ENCODE assay signal across 7 mouse cellular contexts in the genomic region with DNA sequence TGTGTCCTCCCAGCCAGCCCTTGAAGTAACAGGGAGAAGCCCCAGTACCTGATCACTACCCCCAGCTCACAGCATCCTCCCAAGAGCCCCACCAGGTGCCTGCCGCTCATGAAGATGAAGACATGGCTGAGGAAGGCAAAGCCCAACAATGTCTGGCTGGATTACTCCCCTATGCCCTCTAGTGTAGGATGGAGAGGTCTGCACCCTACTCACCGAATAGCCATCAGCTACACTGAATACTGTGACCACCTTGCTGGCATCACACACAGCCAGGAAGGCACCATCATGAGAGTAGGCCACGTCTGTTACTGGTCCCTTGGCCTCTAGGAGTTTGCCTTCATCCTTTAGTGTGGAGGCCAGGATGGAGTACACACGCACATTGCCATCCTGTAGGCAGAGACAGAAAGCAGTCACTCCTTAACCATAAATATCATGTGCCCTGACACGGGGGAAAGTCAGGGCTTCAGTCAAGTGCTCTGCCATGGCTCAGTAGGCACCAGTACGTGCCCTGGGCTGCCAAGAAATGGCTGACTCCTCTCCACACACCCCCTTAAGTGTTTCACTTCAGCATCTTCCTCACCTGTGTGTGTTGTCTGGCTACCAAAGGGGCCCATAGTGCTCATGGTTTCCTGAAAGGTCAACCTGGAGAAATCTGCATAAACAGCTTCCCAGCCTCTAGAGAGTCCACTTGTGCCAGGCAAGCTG. TPM values are rescaled to one million over a fixed set of nuclear protein-coding genes. Genes with fewer than 3 reads are reported as not detected.
DNase-seq lines count a peak whose midpoint lies in the region; ATAC-seq lines count a peak whose summit lies in the region.

No protein-coding gene starts in this region.

- H3K27ac ChIP-seq in midbrain, embryonic 11.5 days (ENCODE audit: low read depth, low read length), result no peak overlapping the region
- H3K27ac ChIP-seq in midbrain, embryonic 10.5 days (replicated peaks), result no peak overlapping the region
- H3K27ac ChIP-seq in forebrain, embryonic 14.5 days (ENCODE audit: low read depth, low read length), result no peak overlapping the region
- H3K27ac ChIP-seq in heart, embryonic 12.5 days (ENCODE audit: poor library complexity, severe bottlenecking), result no peak overlapping the region

- H3K4me3 ChIP-seq in midbrain, embryonic 11.5 days (ENCODE audit: low read depth, low read length), result no peak overlapping the region
- no peak overlapping the region for H3K4me3 ChIP-seq in midbrain, embryonic 10.5 days
- no peak overlapping the region for H3K4me3 ChIP-seq in forebrain, embryonic 14.5 days (ENCODE audit: low read depth, low read length)
- peak overlapping the region; percentile 3 for H3K4me3 ChIP-seq in megakaryocyte, embryonic 14.5 days (replicated peaks)
- no peak overlapping the region for H3K4me3 ChIP-seq in heart, embryonic 12.5 days

- no peak for ATAC-seq in midbrain, embryonic 11.5 days (ENCODE audit: low FRiP score)
- ATAC-seq in forebrain, embryonic 14.5 days, result peak; percentile 52; the same call in 1 of the 2 replicates
- no peak for ATAC-seq in heart, embryonic 12.5 days (ENCODE audit: insufficient number of reproducible peaks, low FRiP score)

- no peak overlapping the region for H3K9ac ChIP-seq in midbrain, embryonic 11.5 days (ENCODE audit: low read length)
- H3K9ac ChIP-seq in forebrain, embryonic 14.5 days (ENCODE audit: low read length), result no peak overlapping the region
- H3K9ac ChIP-seq in heart, embryonic 12.5 days, result no peak overlapping the region

- no peaks in the 10 kb centered on the region for H3K4me1 ChIP-seq in midbrain, embryonic 11.5 days (ENCODE audit: control insufficient read depth, insufficient read depth, low read length)
- no peaks in the 10 kb centered on the region for H3K4me1 ChIP-seq in midbrain, embryonic 10.5 days
- no peaks in the 10 kb centered on the region for H3K4me1 ChIP-seq in forebrain, embryonic 14.5 days (ENCODE audit: control insufficient read depth, insufficient read depth, low read length)
- H3K4me1 ChIP-seq in megakaryocyte, embryonic 14.5 days, result 0 out of 2 replicates have a peak, but pooled peaks cover 7% of the 10 kb centered on the region
- H3K4me1 ChIP-seq in heart, embryonic 12.5 days (replicated peaks), result 0 out of 2 replicates have a peak, but pooled peaks cover 2% of the 10 kb centered on the region

- H3K9me3 ChIP-seq in midbrain, embryonic 11.5 days (ENCODE audit: control insufficient read depth, low read length), result no peaks in the 10 kb centered on the region
- H3K9me3 ChIP-seq in midbrain, embryonic 10.5 days (replicated peaks), result no peaks in the 10 kb centered on the region
- H3K9me3 ChIP-seq in forebrain, embryonic 14.5 days (replicated peaks; ENCODE audit: control insufficient read depth, low read length), result no peaks in the 10 kb centered on the region
- no peaks in the 10 kb centered on the region for H3K9me3 ChIP-seq in megakaryocyte, embryonic 14.5 days
- H3K9me3 ChIP-seq in heart, embryonic 12.5 days (replicated peaks), result no peaks in the 10 kb centered on the region

- peaks cover 27% of the 10 kb centered on the region; the same call in 1 of the 2 replicates for H3K36me3 ChIP-seq in midbrain, embryonic 11.5 days (ENCODE audit: control insufficient read depth, insufficient read depth, low read length)
- H3K36me3 ChIP-seq in midbrain, embryonic 10.5 days, result peaks cover 98% of the 10 kb centered on the region
- peaks cover 90% of the 10 kb centered on the region for H3K36me3 ChIP-seq in forebrain, embryonic 14.5 days (ENCODE audit: control insufficient read depth, insufficient read depth, low read length)
- peaks cover 100% of the 10 kb centered on the region for H3K36me3 ChIP-seq in megakaryocyte, embryonic 14.5 days (replicated peaks; ENCODE audit: low read length)
- peaks cover 98% of the 10 kb centered on the region for H3K36me3 ChIP-seq in heart, embryonic 12.5 days

- WGBS in midbrain, embryonic 11.5 days, result 83% methylated on average over 6 of the region's 6 CpGs
- WGBS in midbrain, embryonic 10.5 days, result 83% methylated on average over 6 of the region's 6 CpGs
- 79% methylated on average over 6 of the region's 6 CpGs for WGBS in forebrain, embryonic 14.5 days
- 78% methylated on average over 6 of the region's 6 CpGs for WGBS in heart, embryonic 12.5 days

- no peaks in the 10 kb centered on the region for H3K27me3 ChIP-seq in midbrain, embryonic 11.5 days (ENCODE audit: control insufficient read depth, insufficient read depth, low read length)
- no peaks in the 10 kb centered on the region for H3K27me3 ChIP-seq in midbrain, embryonic 10.5 days (ENCODE audit: low read depth, poor library complexity, severe bottlenecking)
- no peaks in the 10 kb centered on the region for H3K27me3 ChIP-seq in forebrain, embryonic 14.5 days (replicated peaks; ENCODE audit: control insufficient read depth, insufficient read depth, low read length)
- no peaks in the 10 kb centered on the region for H3K27me3 ChIP-seq in megakaryocyte, embryonic 14.5 days (replicated peaks)
- H3K27me3 ChIP-seq in heart, embryonic 12.5 days (replicated peaks), result no peaks in the 10 kb centered on the region

- peak; percentile 86 for DNase-seq in midbrain, embryonic 11.5 days (ENCODE audit: low spot score, missing footprints)
- no peak for DNase-seq in midbrain, embryonic 10.5 days (ENCODE audit: low spot score)
- DNase-seq in forebrain, embryonic 14.5 days (ENCODE audit: low spot score), result peak; percentile 35
- no peak for DNase-seq in spleen, adult 18-20 months
- no peak for DNase-seq in cerebellum, postnatal 36 days

- no peak overlapping the region for H3K4me2 ChIP-seq in midbrain, embryonic 11.5 days
- H3K4me2 ChIP-seq in forebrain, embryonic 14.5 days (ENCODE audit: low read length), result no peak overlapping the region
- no peak overlapping the region for H3K4me2 ChIP-seq in heart, embryonic 12.5 days

RNA-seq across cellular contexts. Expression of a gene that starts 26.9 kb away (rescaled TPM):
- polyA plus RNA-seq in midbrain, embryonic 11.5 days (2014; fragmentation: Nextera tagmentation; extraction: Ambion mirVana), result 0.07 and 0.48 TPM in 2 replicates
- polyA plus RNA-seq in midbrain, embryonic 10.5 days (2016; fragmentation: Nextera tagmentation; extraction: Ambion mirVana), result 0.15 and 0.41 TPM in 2 replicates
- 0.48 and 0.62 TPM in 2 replicates for polyA plus RNA-seq in forebrain, embryonic 14.5 days (2014; fragmentation: Nextera tagmentation; extraction: Ambion mirVana)
- 0.91 and 1.1 TPM in 2 replicates for polyA plus RNA-seq in megakaryocyte, embryonic 14.5 days (2012; ENCODE audit: insufficient read depth, low replicate concordance)
- 0.22 and 0.71 TPM in 2 replicates for polyA plus RNA-seq in heart, embryonic 12.5 days (2016; fragmentation: Nextera tagmentation; extraction: Ambion mirVana)

RNA-seq across cellular contexts. Expression of a gene that starts 33.1 kb away (rescaled TPM):
- 152 and 156 TPM in 2 replicates for polyA plus RNA-seq in midbrain, embryonic 11.5 days (2014; fragmentation: Nextera tagmentation; extraction: Ambion mirVana)
- polyA plus RNA-seq in midbrain, embryonic 10.5 days (2016; fragmentation: Nextera tagmentation; extraction: Ambion mirVana), result 160 and 161 TPM in 2 replicates
- 184 and 203 TPM in 2 replicates for polyA plus RNA-seq in forebrain, embryonic 14.5 days (2014; fragmentation: Nextera tagmentation; extraction: Ambion mirVana)
- polyA plus RNA-seq in megakaryocyte, embryonic 14.5 days (2012; ENCODE audit: insufficient read depth, low replicate concordance), result 69.3 and 92.0 TPM in 2 replicates
- 253 and 257 TPM in 2 replicates for polyA plus RNA-seq in heart, embryonic 12.5 days (2016; fragmentation: Nextera tagmentation; extraction: Ambion mirVana)

Comparison
In these comparisons a context has a peak if more than half of its experiments do, and no peak if none do; other contexts are left out.
1. DNase-seq: peak in midbrain, embryonic 11.5 days (single experiment) and forebrain, embryonic 14.5 days (single experiment); none in midbrain, embryonic 10.5 days (single experiment), spleen, adult 18-20 months (0 of 2) and cerebellum, postnatal 36 days (0 of 2).